Mouse (Mus musculus): ENCODE data around the gene Man1a.

GRCm38 (mm10) chr10:54026738-54027427 is 49.5 kb downstream of the Man1a start:
- no peak for TF ChIP-seq POLR2A (IDR thresholded peaks at IDR 0.05; ENCODE audit: extremely low read depth, insufficient read depth, low read length)
- no peak for TF ChIP-seq CTCF (IDR thresholded peaks at IDR 0.05; ENCODE audit: low read depth, low read length)
